Mouse (Mus musculus): ENCODE results near the gene Hes2.

DNA sequence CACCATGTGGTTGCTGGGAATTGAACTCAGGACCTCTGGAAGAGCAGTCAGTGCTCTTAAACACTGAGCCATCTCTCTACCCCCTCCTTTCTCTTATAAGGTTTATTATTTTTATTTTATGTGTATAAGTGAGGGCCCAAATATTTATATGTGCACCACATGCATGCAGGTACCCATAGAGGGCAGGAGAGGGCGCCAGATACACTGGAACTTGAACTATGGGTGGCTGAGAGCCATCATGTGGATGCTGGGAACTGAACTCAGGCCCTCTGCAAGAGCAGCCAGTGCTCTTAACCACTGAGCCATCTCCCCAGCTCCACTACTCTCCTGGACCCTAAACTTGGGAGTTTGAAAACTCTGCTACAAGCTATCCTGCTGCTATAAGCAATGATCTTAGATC is 15.0 kb upstream of the Hes2 start:
- peak; percentile 47 for TF ChIP-seq CTCF (IDR thresholded peaks at IDR 0.05; ENCODE audit: low read depth, low read length)
- TF ChIP-seq EP300 (IDR thresholded peaks at IDR 0.05; ENCODE audit: insufficient read depth, low read depth, low read length), result no peak
- no peak for TF ChIP-seq POLR2A (IDR thresholded peaks at IDR 0.05; ENCODE audit: insufficient read depth, low read length)
